Mouse (Mus musculus): ENCODE measurements around the gene Gm960. TPM values are rescaled to one million over a fixed set of nuclear protein-coding genes. Genes with fewer than 3 reads are reported as not detected.

Gene Gm960
- total and polyA plus RNA-seq, 2 experiments from 2014 or later, result 1.6 TPM; not detected in 1

DNA sequence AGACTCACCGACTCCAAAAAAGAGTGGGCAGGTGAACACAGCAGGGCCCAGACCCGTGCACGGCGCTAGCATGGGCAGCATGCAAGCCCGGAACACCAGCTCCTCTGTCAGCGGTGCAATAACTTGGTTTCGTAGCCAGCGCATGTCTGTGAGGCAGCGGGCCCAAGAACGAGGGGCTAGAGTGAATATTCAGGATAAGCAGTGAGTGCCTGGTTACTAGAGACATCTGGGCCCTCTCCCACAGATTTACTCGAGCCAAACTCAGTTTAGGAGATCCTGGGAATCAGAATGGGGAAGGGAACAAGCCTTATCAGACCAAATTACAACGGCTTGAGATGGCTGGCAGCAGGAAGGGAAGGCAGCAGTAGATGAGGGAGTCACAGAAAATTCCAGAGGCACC lies 74.5 kb downstream of the Gm960 start:
- ATAC-seq (ENCODE audit: insufficient read depth, low read depth), result no peak
- TF ChIP-seq EP300 (IDR thresholded peaks at IDR 0.05; ENCODE audit: low read depth) (no peak), CTCF (IDR thresholded peaks at IDR 0.05; ENCODE audit: low read depth) (no peak)
- H3K27me3 ChIP-seq (ENCODE audit: control insufficient read depth, insufficient read depth, low read length), result no peaks in the 10 kb centered on the region
- DNase-seq (ENCODE audit: low spot score), result no peak
- no peak overlapping the region for H3K27ac ChIP-seq (ENCODE audit: low read depth)
- no peaks in the 10 kb centered on the region for H3K9me3 ChIP-seq (replicated peaks; ENCODE audit: control insufficient read depth, low read length)
- H3K4me1 ChIP-seq (ENCODE audit: control insufficient read depth, insufficient read depth), result peaks cover 14% of the 10 kb centered on the region
- H3K9ac ChIP-seq (replicated peaks; ENCODE audit: low read depth, low read length), result no peak overlapping the region
- peaks cover 32% of the 10 kb centered on the region for H3K36me3 ChIP-seq (replicated peaks; ENCODE audit: control insufficient read depth, insufficient read depth, low read length)
- no peak overlapping the region for H3K4me3 ChIP-seq (ENCODE audit: low read depth, low read length)
- WGBS, result 89% methylated on average over 12 of the region's 12 CpGs
- H3K4me2 ChIP-seq (ENCODE audit: low read depth, low read length), result no peak overlapping the region

- Histone ChIP-seq H3K4me2 (ENCODE audit: low read depth, low read length) (no peak overlapping the region), H3K36me3 (replicated peaks; ENCODE audit: control insufficient read depth, insufficient read depth, low read length) (peaks cover 32% of the 10 kb centered on the region), H3K9ac (replicated peaks; ENCODE audit: low read depth, low read length) (no peak overlapping the region), H3K27me3 (ENCODE audit: control insufficient read depth, insufficient read depth, low read length) (no peaks in the 10 kb centered on the region), H3K4me1 (ENCODE audit: control insufficient read depth, insufficient read depth) (peaks cover 14% of the 10 kb centered on the region), H3K9me3 (replicated peaks; ENCODE audit: control insufficient read depth, low read length) (no peaks in the 10 kb centered on the region), H3K4me3 (ENCODE audit: low read depth, low read length) (no peak overlapping the region), H3K27ac (ENCODE audit: low read depth) (no peak overlapping the region)
- no peak for TF ChIP-seq EP300 (IDR thresholded peaks at IDR 0.05; ENCODE audit: low read depth)
- WGBS, result 94% methylated on average over 9 of the region's 9 CpGs
- ATAC-seq (ENCODE audit: insufficient read depth, low read depth) (no peak), DNase-seq (ENCODE audit: low spot score) (no peak)
Observed at GRCm38 (mm10) chr19:4623419-4623818, 75.0 kb downstream of the Gm960 start.

GRCm38 (mm10) chr19:4622780-4623179 lies 75.7 kb downstream of the Gm960 start:
- no peak overlapping the region for H3K27ac ChIP-seq (ENCODE audit: low read depth)
- DNase-seq (ENCODE audit: low spot score), result no peak

GRCm38 (mm10) chr19:4620721-4621120 lies 77.7 kb downstream of the Gm960 start:
- Histone ChIP-seq H3K27ac (ENCODE audit: low read depth) (no peak overlapping the region), H3K4me2 (ENCODE audit: low read depth, low read length) (no peak overlapping the region), H3K4me1 (ENCODE audit: control insufficient read depth, insufficient read depth) (peaks cover 5% of the 10 kb centered on the region; the same call in 1 of the 2 replicates), H3K36me3 (replicated peaks; ENCODE audit: control insufficient read depth, insufficient read depth, low read length) (peaks cover 32% of the 10 kb centered on the region), H3K9me3 (replicated peaks; ENCODE audit: control insufficient read depth, low read length) (no peaks in the 10 kb centered on the region), H3K27me3 (ENCODE audit: control insufficient read depth, insufficient read depth, low read length) (no peaks in the 10 kb centered on the region), H3K9ac (replicated peaks; ENCODE audit: low read depth, low read length) (no peak overlapping the region), H3K4me3 (ENCODE audit: low read depth, low read length) (no peak overlapping the region)
- ATAC-seq (ENCODE audit: insufficient read depth, low read depth) (no peak), DNase-seq (ENCODE audit: low spot score) (no peak)
- WGBS, result 87% methylated on average over 7 of the region's 7 CpGs
- TF ChIP-seq EP300 (IDR thresholded peaks at IDR 0.05; ENCODE audit: low read depth), result no peak
- no peak for TF ChIP-seq CTCF (IDR thresholded peaks at IDR 0.05; ENCODE audit: low read depth)

More at GRCm38 (mm10) chr19:4622780-4623179, 75.7 kb downstream of the Gm960 start:
- Histone ChIP-seq H3K27me3 (ENCODE audit: control insufficient read depth, insufficient read depth, low read length) (no peaks in the 10 kb centered on the region), H3K36me3 (replicated peaks; ENCODE audit: control insufficient read depth, insufficient read depth, low read length) (peaks cover 32% of the 10 kb centered on the region), H3K9me3 (replicated peaks; ENCODE audit: control insufficient read depth, low read length) (no peaks in the 10 kb centered on the region), H3K4me1 (ENCODE audit: control insufficient read depth, insufficient read depth) (peaks cover 14% of the 10 kb centered on the region), H3K4me2 (ENCODE audit: low read depth, low read length) (no peak overlapping the region), H3K9ac (replicated peaks; ENCODE audit: low read depth, low read length) (no peak overlapping the region), H3K4me3 (ENCODE audit: low read depth, low read length) (no peak overlapping the region)
- ATAC-seq (ENCODE audit: insufficient read depth, low read depth), result no peak
- WGBS, result 88% methylated on average over 5 of the region's 5 CpGs
- no peak for TF ChIP-seq EP300 (IDR thresholded peaks at IDR 0.05; ENCODE audit: low read depth)
- TF ChIP-seq CTCF (IDR thresholded peaks at IDR 0.05; ENCODE audit: low read depth), result no peak

- Histone ChIP-seq H3K27ac (ENCODE audit: low read depth) (no peak overlapping the region), H3K4me1 (ENCODE audit: control insufficient read depth, insufficient read depth) (peaks cover 4% of the 10 kb centered on the region; the same call in 1 of the 2 replicates), H3K27me3 (ENCODE audit: control insufficient read depth, insufficient read depth, low read length) (no peaks in the 10 kb centered on the region), H3K4me2 (ENCODE audit: low read depth, low read length) (no peak overlapping the region), H3K4me3 (ENCODE audit: low read depth, low read length) (no peak overlapping the region), H3K9me3 (replicated peaks; ENCODE audit: control insufficient read depth, low read length) (no peaks in the 10 kb centered on the region), H3K9ac (replicated peaks; ENCODE audit: low read depth, low read length) (no peak overlapping the region), H3K36me3 (replicated peaks; ENCODE audit: control insufficient read depth, insufficient read depth, low read length) (peaks cover 32% of the 10 kb centered on the region)
- DNase-seq (ENCODE audit: low spot score) (no peak), ATAC-seq (ENCODE audit: insufficient read depth, low read depth) (no peak)
- WGBS, result 75% methylated on average over 10 of the region's 10 CpGs
- TF ChIP-seq CTCF (IDR thresholded peaks at IDR 0.05; ENCODE audit: low read depth) (no peak), EP300 (IDR thresholded peaks at IDR 0.05; ENCODE audit: low read depth) (no peak)
Observed at GRCm38 (mm10) chr19:4619461-4619860, 79.0 kb downstream of the Gm960 start.

DNA sequence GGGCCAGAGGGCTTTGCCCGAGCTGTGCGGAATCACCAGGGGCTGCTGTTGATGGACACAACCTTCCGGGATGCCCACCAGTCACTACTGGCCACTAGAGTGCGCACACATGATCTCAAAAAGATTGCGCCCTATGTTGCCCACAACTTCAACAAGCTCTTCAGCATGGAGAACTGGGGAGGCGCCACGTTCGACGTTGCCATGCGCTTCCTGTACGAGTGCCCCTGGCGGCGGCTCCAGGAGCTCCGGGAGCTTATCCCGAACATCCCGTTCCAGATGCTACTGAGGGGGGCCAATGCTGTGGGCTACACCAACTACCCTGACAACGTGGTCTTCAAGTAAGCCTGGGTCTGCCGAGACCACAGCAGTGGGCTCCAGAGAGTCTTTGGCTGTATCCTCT lies 80.3 kb downstream of the Gm960 start:
- no peak overlapping the region for H3K4me2 ChIP-seq (ENCODE audit: low read depth, low read length)
- no peak overlapping the region for H3K9ac ChIP-seq (replicated peaks; ENCODE audit: low read depth, low read length)
- ATAC-seq (ENCODE audit: insufficient read depth, low read depth), result no peak
- H3K27ac ChIP-seq (ENCODE audit: low read depth), result no peak overlapping the region
- peaks cover 24% of the 10 kb centered on the region for H3K36me3 ChIP-seq (replicated peaks; ENCODE audit: control insufficient read depth, insufficient read depth, low read length)
- no peaks in the 10 kb centered on the region for H3K9me3 ChIP-seq (replicated peaks; ENCODE audit: control insufficient read depth, low read length)
- WGBS, result 38% methylated on average over 18 of the region's 18 CpGs
- DNase-seq (ENCODE audit: low spot score), result no peak
- peaks cover 6% of the 10 kb centered on the region; the same call in 1 of the 2 replicates for H3K4me1 ChIP-seq (ENCODE audit: control insufficient read depth, insufficient read depth)
- no peak overlapping the region for H3K4me3 ChIP-seq (ENCODE audit: low read depth, low read length)
- H3K27me3 ChIP-seq (ENCODE audit: control insufficient read depth, insufficient read depth, low read length), result no peaks in the 10 kb centered on the region
- TF ChIP-seq CTCF (IDR thresholded peaks at IDR 0.05; ENCODE audit: low read depth), result peak; percentile 25; the same call in 1 of the 2 replicates
- TF ChIP-seq EP300 (IDR thresholded peaks at IDR 0.05; ENCODE audit: low read depth), result no peak
